Mouse (Mus musculus) heart, postnatal 25 days (tissue): ENCODE results near the gene Myo1b. TPM values are rescaled to one million over a fixed set of nuclear protein-coding genes. Genes with fewer than 3 reads are reported as not detected.

ENCODE experiments used
- DNase-seq: peaks from one replicate; pipeline ENCODE4 v3.0.0; 2022; ENCODE audit warnings: low spot score
- intact Hi-C: fragments of 180-260 bp; cut with DNase I; formaldehyde crosslinking; loops from one replicate; pipeline ENCODE4 v1.15.1; 2025
- total RNA-seq, 2 experiments: library from RNA; stranded (reverse); gene quantifications; 2 replicates each; pipeline ENCODE4 v1.2.3; 2021

The Myo1b gene
- total RNA-seq, 2 experiments from 2014 or later = 27.7 to 30.4 TPM

DNA sequence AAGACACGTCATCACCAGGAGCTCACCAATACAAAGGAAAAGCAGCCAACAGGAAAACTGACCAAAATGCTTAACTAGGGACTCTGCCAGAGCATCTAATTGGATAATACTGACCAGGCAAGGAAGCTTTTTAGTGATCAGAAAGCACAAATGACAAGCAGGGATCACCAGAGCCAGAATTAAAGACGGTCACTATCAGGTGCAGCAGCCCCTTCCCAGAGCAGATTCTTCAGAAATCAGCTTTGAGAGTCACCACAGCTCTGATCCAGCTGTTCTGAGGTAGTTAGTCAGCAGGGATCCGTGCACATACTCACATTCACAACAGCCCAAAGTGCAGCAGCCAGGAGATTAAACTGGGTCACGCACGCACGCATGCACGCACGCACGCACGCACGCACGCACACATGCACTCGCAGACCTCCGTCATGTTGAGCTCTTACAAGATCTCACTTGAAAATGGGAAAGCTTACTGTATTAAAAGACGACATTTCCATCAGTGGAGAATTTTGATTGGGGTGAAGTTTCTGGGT lies 169.1 kb downstream of the Myo1b start:
- DNase-seq = no peak

DNA sequence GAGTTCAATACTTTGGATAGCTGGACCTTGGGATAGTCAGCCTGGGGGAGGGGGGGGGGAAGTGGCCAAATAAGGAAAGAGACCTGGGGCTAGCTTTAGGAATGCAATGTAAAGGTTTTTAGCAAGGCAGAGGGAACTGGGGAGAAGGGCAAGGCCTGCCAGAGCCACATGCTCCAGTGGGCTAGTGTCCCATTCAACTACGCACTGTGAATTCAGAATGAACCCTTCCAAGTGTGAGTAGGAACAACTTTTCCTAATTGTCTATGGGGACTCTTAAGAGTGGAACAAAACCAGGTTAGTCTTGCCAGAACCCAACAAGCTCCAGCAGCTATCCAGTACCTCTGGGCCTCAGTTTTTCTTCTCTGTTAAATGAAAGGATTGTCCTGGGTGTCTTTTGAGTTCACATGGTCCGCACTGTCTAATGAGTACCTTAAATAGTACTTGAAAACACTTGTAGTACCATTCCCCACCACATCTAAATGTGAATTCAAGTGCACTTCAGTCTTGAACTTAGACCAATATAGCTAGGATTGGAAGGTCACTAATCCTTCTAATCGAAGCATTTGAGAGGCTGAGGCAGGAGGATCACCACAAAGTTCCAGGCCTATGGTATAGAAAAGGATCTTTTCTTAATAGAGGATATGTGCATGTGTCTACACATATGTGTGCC lies 172.0 kb downstream of the Myo1b start:
- no peak for DNase-seq
- intact Hi-C loops = no loop called here

More for the DNA sequence above, 169.1 kb downstream of the Myo1b start:
- intact Hi-C loops = no loop called here

DNA sequence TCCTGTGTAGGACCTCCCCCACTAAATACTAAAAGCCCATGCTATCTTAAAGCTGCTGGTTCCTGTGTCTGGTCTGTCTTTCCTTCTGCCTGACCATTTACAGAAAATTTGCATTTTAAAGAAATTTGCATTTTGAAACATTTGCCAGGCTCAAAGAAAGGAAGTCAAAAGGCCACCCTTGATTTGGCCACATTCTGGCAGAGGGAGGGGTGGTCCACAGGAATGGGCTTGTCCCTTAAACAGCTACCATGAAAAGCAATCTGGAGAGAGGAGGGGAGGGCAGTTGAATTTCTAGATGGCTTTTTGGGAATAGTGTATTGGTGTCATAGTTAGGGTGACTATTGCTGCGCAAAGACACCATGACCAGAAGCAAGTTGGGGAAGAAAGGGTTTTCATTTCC lies 173.3 kb downstream of the Myo1b start:
- intact Hi-C loops = no loop called here

DNA sequence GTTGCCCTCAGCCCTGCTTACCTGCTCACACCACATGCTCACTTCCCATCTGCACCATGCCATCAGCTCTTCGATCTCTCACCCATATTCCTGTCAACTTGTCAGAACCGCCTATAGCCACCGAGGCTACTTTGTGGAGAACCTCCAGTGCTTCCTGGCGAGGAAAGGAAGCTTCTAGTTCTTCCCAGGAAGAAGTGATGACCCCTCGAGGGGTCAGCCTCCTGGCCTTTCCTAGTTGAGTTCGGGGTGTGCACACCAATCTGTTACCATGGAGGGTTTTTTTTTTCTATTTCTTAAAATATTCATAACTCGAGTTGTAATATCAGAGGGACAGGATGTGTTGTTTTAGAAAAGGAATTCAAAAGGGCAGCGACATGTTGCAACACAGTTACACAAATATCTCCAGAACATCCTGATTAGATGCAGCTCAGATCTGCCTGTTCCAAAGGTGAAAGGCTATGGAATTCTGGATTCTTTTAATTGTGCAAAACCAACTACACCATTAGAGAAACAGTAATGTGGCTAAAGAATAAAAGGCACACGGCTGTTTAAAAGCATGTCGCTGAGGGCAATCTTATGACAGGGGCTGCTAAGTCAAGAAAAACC lies 175.1 kb downstream of the Myo1b start:
- DNase-seq = no peak
- intact Hi-C loops = no loop called here

More for the DNA sequence above, 173.3 kb downstream of the Myo1b start:
- DNase-seq = no peak

DNA sequence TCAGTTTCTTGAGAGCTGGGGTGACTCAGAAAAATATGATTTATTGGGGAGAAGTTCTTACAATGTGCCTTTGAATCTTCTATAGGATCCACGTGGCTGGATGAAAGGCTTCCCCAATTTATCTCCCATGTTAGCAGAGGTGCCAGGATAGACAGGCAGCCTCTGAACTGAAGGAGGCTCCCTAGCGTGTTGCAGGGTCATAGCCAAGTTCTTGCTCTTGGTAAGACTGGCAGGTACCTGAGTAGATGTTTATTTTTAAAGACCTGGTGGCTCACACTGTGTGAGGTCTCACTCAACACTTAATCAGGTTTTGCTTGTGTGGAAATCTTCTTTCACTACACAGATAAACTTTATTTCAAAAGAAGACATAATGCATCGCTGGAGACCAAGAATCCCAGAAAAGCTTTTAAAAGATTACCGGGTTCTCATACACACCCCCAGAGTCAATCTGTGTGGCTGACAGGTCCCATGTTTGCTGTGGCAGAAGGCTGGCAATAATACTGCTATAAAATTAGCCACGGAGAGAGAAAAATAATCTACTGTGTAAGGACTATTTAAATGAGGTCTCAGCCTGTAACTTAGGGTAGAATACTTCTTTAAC lies 176.5 kb downstream of the Myo1b start:
- intact Hi-C loops = no loop called here
- DNase-seq = no peak

DNA sequence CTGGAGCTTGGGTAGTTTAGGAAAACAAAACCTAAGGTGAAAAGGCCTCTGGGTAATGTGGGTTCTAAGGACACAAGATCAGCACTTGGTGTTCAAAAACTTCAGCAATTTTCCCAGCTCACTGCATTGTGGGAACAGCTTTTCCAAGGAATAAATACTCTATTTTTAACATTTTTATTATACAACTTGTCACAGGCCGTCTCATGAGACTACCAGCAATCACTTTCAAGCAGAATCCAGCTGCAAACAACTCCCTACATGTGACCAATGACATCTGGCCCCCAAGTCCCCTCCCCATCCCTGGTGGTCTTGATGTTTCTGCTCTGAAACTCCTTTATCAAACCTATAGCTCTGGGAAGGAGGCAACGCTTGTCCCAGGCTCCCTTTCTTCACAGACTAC lies 179.0 kb downstream of the Myo1b start:
- DNase-seq = no peak
- intact Hi-C loops = no loop called here

DNA sequence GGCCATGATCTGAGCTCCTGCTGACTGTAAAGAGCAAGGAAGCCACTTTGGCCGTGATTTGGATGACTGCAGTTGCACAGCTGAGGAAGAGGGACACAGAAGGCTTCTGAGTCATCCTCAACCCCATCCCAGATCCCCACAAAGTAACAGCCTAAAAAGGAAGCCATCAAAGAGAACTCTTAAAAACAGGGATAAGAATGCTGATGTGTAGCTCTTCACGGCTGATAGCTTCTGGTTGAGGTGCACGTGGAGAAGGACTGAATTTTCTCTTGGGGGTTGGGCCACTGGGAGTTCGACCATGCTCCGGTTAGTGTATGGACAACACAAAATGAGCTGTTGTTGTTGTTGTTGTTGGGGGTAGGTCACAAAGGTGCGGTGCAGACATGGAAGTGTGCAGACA lies 181.2 kb downstream of the Myo1b start:
- intact Hi-C loops = no loop called here
- DNase-seq = no peak

DNA sequence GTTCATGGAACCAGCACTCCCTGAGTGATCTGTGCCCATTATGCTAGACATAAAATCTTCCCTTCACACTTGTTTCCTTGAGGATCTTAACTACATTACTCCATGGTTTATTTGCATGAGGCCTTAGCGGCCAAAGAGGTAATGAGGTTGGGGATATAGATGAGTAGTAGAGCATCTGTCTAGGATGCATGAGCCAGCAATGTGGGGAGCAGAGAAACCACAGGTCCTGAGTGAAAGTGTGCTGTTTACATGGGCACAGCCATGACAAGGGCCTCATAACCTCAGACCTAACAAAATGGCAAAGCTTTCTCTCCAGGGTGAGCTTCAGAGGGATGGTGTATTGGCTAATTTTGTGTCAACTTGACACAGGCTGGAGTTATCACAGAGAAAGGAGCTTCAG lies 186.5 kb downstream of the Myo1b start:
- intact Hi-C loops = no loop called here
- DNase-seq = no peak

DNA sequence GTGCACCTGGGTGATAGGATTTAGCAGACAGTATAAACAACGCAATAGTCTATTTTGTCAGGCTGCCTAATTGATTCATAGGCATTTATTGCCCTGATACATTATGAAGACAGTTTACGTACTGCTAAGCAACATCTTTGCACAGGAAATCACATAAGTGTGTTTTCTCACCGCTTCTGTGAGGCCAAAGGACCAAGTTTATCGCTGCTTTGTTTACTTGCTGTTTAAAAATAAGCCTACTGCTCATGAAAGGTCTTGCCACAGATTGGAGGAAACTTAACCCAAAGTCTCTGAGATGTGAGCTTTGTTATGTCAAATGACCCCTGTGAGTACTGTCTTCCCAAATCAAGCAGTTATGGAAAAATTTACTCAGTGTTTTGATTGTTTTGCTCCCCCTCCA lies 187.1 kb downstream of the Myo1b start:
- no peak for DNase-seq
- intact Hi-C loops = no loop called here

DNA sequence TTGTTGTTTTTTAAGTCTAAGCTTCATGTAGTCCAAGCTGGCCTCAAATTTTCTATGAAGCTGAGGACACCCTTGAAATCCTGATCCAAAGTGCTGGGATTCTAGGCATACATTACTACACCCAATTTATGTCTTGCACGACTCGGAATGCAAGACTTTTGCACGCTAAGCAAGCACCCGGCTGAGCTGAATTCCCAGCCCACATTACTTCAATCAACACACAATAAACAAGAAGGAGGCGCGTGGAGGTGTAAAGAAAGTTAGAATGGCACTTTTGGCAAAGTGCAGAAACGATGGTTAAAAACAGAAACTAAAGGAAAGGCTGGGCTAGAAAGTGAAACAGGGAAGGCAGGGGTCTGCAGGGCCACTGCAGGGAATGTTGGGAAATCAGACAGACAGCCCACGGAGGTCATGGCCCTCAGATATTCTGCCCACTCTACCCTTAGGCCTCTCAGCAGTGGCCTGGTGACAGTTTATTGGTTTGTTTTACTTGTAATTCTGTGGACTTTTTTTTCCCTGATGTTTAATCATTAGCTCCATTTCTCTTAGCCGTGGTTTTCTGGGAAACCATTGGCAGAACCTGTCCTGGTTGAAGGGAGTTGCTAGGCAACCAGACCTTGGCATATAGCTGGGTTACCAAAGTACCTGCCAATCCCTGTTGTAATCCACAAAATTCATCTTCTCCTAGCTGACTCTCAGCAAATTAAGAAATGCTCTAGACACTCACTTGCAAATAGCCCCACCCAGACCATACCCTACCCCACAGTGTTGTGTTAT lies 195.8 kb downstream of the Myo1b start:
- no peak for DNase-seq
- intact Hi-C loops = no loop called here

DNA sequence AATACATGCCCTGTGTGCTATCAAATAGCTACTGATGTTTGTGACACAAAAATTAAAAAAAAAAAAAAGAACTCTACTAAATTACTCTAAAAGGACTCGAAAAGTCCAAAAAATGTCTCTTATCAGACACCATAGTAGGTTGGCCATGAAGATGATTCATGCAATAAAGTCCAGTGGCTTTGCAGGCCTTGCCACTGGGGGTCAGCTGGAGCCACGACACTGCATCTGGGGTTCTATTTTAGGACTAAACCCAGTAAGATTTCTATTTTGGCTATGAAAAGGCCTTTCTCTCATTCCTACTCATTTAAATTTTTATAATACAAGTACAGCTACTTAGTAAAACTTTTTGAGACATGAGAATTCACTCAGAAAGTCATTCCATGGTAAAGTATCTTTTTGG lies 205.0 kb downstream of the Myo1b start:
- intact Hi-C loops = no loop called here
- DNase-seq = no peak

DNA sequence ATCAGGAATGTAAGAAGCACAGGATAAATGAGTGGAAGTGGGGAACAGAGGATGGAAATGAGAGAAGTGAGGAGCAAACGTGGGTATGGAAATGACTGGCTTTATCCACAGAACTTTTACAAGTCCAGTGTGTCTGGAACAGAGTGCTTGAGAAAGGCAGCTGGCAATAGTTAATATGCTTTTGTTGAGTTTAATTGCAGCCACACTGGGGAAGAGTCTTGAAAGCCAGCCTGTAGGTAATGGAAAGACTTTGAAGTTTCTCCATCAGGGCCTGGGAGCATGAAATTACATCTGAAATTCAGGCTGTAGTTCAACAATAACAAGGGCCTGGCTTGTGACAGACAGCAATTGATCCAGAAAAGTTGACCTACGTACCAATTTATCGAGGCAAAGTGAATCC lies 209.8 kb downstream of the Myo1b start:
- intact Hi-C loops = no loop called here

DNA sequence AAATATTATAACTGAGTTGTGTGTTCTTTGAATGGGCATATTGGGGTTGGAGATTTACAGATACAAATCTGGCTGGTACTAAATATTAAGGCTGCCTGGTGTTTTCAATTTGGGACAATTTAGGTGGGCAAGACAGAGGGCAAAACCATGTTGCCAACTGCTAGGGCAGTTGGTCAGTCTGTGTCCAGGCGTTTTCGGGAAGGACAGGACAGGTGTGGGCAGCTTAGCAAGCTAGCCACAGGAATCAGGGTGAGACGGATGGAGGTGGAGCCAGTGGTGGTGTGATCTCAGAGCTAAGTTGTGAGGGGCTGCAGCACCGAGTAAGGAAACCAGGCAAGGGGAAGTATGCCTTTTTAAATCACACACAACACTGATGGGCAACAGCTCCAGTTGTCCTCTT lies 211.3 kb downstream of the Myo1b start:
- DNase-seq = no peak
- intact Hi-C loops = no loop called here

More for the DNA sequence above, 209.8 kb downstream of the Myo1b start:
- DNase-seq = no peak

Other genes with a start within 250 kb of the Myo1b start
- gene Stat4, start 71.1 kb upstream of the Myo1b start, total RNA-seq = under 1 TPM in 1 of 2 experiments, not detected in 1; 0.22 TPM
- gene Stat1, start 203.4 kb upstream of the Myo1b start, total RNA-seq = 10 to 100 TPM; 24.7 to 26.8 TPM